Mouse (Mus musculus) kidney, adult 9 months (tissue): Measurements from ENCODE around the gene Olfr1321.

Source experiments
- DNase-seq: peaks from one replicate; pipeline ENCODE4 v3.0.0; 2022

Olfr1321 gene

DNA sequence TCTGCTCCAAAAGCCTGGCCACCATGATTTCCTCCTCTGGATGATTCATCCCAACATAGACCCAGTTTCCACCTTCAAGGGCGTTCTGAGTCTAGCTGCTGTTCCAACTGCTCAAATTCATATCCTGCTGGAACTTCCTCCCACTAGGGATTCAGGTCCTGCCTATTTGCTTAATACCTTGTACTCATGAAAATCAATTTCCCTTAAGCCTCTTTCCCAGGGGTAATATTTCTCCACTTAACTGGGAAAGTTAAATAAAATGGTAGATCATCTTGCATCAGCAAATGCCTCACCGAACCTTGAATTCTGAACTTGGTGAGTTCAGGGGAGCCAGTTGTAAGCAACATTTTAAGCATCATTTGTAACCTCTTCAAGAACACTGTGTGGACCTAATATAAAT, at the start of gene Olfr1321:
Olfr1321 (minus strand) TSS at position 101 of the 400 bp plus-strand sequence.
- no peak for DNase-seq

DNA sequence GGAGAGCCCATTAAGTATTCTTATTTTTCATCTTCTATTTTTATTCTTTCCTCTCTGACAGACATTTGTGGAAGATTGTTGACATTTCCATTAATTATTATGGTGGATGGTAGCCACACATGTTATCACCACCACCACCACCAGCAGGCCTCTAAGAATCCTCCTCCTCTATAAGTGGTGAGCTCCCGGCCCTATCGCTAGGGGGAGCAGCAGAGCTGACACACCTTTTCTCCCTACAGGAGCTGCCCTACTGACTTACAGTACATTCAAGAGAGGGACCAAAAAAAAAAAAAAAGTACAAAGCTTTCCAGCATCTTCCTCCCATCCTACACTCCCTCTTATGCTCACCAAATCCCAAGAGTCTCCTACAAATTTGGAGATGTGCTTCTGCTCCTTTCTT, 36.0 kb upstream of the Olfr1321 start:
- DNase-seq = peak; percentile 4

DNA sequence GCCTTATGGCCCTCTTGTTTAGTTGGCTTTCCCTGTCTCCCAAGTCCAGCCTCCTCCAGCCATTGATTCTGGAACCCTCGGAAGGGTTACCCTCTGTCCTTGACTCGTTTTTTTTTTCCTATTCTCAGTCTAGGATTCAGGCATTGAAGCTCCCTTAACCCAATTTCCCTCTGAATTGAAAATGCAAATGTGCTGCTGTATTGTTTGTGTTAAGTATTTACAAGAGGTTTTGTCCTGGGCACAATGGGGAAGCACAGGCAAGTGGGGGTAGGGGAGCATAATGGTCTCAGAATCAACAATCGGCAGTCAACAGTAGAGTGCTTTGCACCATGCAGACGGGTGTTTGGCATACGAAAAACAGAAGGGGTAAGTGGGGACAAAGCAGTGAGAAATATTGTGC, 10.3 kb upstream of the Olfr1321 start:
- DNase-seq = no peak
